Mouse (Mus musculus): ENCODE data around the gene Enox1.
"Not testable (repeated sequence)": the region's sequence is repeated elsewhere in the genome, so short reads cannot be mapped to it uniquely, and the experiment has no call there.

The Enox1 gene

DNA sequence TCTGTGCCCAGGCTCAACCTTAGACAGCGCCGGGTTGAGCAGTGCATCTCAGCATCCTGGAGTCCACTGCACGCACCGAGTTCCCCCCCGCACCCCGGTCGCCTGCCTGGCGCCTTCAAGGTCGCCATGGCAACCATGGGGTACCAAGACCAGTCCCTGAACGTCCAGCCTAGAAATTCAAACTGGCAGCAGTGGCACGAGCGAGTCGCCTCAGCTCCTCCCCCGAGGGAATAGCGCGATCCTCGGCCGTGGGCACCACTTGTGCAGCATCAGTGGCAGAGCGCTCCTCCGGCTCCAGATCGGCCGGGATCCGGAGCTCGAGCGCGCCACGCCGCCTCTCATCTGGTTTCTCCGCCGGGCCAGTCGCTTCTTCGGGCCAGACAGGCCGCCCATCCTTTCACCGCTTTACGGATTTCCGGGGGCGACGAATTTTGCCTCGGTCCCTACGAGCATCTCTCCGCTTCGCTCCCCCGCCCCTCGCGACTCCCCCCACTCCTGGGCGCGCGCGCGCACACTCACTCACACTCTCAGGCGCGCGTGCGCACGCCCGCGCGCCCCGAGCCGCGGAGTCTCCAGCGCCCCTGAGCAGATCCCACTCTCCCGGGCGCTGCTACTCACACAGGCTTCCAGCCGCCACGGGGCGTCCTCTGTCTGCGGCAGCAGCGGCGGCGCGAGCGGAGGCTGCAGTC, at the start of gene Enox1:
Gene Enox1, plus strand, starts transcription at position 542 of the 689 bp plus-strand sequence.
- no peak for DNase-seq (ENCODE audit: low spot score)

DNA sequence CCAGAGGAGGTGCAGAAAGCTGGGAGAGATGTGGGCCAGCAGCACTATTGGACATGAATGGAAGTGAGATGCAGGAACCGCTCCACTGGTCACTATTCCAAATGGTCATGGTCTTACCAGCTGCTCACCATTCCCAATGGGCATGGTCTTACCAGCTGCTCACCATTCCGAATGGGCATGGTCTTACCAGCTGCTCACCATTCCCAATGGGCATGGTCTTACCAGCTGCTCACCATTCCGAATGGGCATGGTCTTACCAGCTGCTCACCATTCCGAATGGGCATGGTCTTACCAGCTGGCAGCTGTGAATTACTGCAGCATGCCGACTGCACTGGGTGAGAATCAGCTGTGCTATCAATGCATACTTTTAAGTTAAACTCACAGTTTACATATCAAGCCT, 45.9 kb upstream of the Enox1 start:
- DNase-seq (ENCODE audit: low spot score), result not testable (repeated sequence)

DNA sequence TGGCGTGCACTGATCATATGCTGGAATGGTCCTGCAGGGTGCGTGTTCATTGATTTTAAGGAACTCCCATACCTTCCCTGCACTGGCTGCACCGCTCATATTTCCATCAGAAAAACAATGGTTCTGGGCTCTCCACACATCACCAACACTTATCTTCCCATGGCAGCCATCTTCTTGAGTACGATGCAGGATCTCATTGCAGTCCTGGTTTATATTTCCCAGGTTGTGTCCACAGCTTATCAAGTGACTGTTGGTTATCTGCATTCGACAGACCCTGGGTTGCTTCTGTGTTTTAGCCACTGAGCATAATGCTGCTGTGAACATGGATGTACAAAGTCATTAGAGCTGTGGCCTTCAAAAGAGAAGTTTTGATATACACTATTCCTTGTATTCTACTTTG, 26.0 kb upstream of the Enox1 start:
- DNase-seq (ENCODE audit: low spot score), result no peak

DNA sequence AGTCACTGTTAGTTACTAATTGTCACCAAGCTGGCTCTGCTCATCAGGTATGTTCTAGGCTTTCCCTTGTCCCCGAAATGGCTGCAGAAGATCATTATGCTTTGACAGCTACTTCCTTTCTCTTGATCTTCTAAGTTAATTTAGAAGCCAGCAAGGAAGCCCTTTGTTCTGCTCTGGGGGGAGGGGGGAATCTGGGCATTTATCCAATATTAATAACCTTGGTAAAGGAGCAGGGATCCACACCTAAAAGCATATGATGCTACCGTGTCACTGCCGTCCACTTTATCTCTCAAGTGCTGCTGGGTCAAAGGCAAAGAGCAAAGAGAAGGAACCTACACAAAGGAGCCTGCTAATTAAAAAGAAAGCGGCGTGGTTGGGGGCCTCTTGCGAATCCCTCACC, 19.6 kb upstream of the Enox1 start:
- no peak for DNase-seq (ENCODE audit: low spot score)

DNA sequence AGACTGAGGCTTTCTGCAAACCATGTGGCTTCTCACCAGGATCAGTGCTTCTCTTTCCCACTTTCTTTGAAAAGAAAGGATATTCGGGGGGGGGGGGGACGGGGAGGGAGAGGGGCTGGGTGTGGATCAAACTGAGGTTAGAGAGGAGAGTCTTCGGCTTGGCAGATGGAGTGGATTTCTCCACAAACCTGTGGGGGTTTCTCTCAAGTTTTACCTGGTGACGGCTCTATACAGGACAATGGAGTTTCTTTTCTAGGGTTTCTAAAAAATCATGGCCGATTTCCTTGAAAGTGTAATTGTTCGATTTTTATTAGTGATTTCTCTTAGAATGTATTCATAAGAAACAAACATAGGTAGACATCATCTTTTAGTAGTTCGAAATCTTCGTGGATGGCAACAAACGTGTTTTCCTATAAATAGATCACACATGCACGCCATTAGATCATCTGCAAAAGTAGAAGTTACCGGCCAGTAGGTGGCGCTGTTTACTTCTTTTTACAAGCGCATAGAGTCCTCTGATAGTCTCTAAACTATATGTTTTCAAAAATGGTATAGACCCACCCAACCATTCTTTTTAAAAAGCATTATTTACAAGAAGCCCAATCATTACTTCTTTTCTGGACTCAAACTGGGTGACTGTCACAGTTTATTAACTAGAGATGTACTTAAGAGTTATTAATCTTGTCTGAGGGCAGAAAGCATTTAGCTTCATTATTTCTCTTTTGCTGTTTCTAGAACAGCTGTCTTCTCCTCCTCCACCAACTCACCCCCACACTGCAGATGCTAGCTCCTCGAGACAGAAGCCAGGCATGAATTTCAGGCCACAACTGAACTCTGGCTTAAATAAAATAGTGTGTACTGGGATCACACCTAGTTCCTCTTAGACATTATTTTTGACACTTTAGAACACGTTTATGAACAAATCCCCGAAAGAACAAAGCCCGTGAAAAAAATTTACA, 15.0 kb upstream of the Enox1 start:
- peak; percentile 76 for DNase-seq (ENCODE audit: low spot score)

DNA sequence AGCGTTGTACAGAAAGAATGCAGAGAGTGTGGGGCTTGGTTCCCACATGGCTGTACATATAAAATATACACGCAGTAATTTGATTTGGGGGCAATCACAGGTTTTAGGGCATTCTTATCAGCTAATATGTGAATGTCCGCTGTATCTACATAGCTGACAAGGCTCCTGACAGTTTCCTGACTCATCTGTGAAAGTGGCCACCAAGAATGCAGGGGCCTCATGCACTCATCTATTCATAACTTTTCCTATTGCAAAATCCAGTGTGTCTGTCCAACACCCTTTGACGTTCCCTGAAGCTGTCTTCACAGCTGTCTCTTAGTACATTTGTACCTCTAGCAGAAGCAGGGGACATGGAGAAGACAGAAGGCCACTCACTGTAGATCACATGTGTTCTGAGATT, 11.5 kb upstream of the Enox1 start:
- DNase-seq (ENCODE audit: low spot score), result no peak

DNA sequence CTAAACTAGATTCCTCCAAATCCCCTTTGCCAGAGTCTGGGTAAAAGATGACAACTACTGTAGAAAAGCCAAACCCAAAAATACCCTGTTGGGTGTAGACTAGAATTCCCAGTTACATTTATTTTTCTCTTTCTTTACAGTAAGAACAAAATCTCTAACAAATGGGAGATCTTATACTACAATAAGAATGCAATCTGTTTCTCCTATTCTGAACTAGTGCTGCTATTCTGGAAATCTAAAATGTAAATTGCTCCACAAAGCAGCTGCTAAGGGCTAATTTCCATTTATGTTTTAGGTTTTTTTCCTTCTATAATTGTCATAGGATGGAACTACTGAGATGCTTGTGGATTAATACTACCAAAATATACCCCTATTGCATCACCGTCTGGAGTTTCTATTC, 8.9 kb upstream of the Enox1 start:
- DNase-seq (ENCODE audit: low spot score), result no peak

DNA sequence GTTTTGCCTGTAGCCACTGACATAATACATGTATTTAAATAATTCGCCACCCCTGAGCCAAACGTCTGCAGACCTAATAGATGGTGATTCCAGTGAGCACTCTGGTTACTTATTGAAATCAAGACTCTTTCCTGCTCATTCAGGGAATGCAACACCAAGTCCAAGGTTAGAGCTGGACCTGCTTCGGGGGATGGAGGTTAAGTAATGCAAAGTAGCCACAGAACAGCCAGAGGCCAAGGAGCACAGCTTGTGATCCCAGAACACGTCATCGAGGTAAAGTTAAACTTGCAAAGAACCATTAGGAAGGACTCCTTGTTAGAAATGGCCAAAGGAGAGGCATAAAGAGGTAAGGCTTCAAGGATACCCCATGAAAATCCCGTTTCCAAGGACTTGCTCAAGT, 6.0 kb upstream of the Enox1 start:
- no peak for DNase-seq (ENCODE audit: low spot score)

DNA sequence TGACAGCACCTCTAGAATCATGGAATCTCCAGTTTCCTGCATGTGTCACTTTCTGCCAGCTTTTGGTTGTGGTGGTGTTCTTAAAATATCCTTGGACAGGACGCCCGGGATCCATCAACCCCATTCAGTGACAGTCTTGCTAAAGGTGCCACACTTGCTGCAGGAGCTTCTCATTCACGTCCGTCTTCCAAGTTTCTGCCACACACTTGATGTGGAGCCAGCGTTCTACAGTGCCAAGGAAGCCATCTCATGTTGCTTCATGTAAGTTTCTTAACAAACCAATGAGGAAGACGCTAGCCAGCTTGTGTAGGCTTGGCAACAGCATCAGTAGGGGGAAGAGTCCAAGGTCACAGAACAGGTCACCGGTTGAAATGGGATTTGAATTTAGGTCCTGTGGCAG, 5.1 kb upstream of the Enox1 start:
- no peak for DNase-seq (ENCODE audit: low spot score)

DNA sequence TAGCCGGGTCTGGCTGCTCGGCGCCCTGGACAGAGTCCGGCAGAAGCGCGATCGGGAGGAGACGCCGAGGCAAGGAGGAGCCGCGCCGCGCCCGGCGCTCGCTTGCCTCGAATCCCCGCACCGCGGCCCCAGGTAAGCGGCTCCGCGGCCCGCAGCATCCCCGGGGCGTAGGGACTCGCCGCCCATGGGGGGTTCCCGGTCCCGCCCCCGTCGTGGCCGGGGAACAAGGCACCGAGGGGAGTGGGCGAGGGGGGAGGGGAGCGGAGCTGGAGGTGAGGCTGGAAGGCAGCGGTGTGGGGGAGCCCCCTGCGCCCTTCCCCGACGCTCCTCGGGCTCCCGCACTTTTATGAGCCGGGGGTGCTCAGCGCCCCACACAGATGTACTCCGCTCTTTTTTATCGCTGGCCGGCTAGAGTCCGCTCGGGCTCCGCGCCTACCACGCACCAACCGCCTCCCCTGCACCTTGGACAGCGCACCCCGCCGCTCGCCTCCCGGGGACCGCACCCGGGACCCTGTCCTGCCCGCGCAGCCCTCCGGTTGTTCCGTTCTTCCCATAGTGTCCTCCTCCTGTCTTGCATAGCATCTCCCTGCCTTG, 445 bp downstream of the Enox1 start:
- DNase-seq (ENCODE audit: low spot score), result no peak

DNA sequence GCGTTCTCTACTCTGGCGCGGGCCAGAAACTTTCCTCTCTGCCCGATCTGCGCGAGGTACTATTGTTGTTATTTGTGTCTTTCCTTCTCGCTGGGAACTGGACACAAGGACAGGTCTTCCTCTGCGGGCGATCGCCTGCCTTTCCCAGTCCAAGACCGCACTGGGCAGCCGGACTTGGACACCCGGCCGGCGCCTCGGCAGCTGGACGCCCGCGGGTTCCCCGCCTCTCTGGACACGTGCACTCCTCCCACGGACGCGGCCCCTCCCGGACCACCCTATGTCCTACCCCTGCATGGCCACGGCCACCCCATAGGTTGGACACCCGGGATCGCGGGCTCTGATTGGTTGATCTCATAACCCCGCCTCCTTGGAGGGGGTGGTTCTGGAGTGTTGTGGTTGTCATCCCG, 945 bp downstream of the Enox1 start:
- DNase-seq (ENCODE audit: low spot score), result no peak

DNA sequence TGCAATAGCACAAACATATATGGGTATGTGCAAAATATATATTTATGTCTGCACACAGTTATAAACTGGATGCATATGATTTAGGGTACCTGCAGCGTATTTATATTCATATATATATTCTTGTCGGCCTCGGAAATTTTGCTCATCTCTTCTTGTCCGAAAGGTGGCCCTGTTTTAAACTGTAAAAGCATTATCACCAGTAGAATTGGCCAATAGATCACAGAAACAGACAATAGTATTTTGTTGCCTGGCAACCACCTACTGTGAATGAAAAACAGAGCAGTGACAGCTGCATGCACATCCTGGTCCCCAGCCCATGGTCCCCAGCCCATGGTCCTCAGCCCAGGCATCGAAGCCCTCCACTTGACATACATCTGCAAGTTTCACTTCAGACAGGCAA, 2.8 kb downstream of the Enox1 start:
- DNase-seq (ENCODE audit: low spot score), result no peak

DNA sequence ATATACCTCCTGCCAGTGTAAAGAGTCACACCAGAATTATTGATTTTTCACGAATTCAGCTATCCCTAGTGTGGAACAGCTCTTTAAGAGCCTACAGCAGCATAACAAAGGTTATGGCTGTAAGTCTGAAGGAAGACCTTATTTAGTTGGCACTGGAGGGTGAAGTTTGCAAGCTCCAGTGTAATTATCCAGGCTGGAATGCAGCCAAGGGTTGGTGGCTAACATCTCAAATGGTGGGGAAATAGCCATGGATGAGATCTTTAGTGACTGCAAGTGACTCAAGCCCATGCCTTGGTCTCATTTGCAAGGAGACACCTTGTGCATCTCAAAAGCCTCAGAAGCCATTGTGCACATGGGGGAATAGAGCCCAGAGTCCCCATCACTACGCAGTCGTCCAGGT, 5.9 kb downstream of the Enox1 start:
- no peak for DNase-seq (ENCODE audit: low spot score)

DNA sequence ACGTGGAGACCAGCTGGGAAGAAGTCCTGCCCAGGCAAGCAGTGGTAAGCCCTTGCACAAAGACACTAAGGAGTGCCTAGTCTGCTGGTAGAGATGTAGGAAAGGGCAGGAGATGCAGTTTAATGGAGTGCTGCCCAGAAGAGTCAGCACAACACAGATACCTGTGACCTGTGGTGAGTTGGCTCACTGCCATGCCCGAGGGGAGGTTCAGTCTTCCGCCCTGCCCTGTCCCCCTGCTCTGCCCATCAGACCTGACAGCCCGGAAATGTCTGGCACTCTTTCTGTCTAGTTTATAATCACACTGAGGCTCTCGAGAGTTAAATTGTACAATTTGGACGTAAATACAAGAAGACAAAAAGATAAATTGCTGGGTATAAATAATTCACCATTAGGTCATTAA, 7.8 kb downstream of the Enox1 start:
- no peak for DNase-seq (ENCODE audit: low spot score)

DNA sequence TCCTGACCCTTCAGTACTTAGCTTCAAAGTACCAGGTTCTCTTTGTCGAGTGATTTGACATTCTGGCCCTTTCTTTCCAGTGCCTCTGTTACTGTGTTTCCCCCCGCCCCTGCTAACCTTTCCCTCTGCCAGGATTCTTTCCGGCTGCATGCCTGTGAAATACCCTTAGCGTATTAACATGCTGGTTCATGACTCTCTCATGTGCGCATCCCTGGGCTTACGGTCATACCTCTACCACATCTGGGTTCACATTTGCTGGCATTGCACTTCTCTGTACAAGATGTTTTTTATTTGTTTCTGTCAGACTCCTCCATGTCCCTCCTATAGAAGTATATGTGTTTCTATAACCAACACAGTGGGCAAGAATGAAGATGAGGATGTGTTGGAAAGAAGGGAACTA, 11.6 kb downstream of the Enox1 start:
- no peak for DNase-seq (ENCODE audit: low spot score)

DNA sequence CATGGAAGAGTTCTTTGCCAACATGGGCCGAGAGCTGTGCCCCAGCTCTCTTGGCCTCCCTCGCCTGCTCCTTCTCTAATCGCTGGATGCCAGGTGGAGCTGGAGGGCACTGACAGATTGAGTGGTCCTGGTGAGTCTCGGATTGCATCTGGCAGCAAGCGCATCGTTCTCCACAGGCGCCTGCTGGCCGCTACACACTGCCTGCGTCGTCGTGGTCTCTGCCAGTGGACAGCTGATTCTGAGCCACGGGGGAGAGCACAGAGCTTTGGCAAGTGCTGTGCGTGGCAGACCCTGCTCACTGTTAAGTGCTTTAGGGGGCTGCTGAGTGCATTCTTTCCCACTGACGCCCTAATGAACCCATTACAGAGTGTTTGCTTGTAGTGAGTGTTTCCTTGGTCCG, 17.9 kb downstream of the Enox1 start:
- no peak for DNase-seq (ENCODE audit: low spot score)

DNA sequence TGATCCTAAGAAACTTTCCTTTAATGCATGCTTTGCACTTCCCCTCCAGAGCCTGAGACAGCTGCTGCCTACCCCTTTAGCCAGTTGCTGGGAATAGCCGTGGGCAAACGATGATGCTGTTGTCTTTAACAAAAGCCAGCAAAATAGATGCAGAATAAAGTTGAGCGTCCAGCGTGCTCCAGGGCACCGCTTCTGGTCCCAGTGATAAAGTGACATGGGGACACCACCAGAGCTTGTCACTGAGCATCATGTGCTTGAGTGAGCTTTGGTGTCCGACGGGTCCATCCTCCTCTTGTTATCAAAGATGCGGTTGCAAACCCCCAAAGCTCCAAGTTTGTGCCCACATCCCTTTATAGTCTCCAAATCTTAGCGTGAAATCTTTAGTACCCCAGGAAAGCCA, 18.4 kb downstream of the Enox1 start:
- DNase-seq (ENCODE audit: low spot score), result no peak

DNA sequence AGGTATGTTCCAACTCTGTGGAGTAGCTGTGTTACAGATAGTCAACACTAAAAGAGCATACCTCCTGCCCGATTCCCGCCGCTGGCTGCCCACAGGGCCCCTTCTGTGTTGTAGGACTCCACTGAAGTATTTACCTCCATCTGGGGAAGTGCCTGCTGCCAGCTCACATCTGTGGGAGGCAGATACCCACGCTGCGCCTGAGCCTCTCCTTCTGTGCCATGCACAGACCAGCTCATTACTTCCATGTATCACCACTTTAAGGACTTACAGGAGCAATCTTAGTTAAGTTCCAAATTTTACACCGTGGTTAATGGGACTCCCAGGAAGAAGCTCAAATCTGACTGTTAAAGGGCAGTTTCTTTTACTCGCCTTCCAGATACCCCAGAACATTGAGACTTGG, 23.7 kb downstream of the Enox1 start:
- DNase-seq (ENCODE audit: low spot score), result no peak

DNA sequence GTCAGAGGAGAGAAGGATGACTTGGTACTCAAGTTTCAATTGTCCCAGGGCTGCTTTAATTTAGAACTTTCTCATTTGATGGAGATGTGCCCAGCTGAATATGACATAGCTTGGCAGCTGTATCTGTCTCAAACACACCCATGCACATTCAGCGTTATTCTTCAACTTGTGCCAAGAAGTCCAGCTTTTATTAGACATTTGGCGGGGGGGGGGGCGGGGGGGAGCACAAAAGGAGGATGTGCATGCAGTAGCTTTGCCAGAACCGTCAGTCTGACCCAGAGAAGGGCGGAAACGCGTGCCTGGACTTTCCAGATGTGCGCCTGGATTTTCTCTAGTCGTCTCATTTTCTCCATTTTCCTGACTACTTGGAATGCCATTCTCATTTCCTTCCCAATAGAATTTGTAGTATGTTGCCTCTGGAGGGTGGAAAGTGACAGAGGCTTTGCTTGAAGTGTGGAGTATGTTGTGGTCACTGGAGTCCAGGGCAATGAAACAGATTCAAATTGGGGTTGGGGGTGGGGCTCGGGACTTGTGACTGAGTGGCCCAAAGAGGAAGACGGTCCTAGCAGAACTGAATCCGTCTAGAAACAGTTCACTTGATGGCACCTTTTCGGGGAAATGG, 24.3 kb downstream of the Enox1 start:
- no peak for DNase-seq (ENCODE audit: low spot score)

DNA sequence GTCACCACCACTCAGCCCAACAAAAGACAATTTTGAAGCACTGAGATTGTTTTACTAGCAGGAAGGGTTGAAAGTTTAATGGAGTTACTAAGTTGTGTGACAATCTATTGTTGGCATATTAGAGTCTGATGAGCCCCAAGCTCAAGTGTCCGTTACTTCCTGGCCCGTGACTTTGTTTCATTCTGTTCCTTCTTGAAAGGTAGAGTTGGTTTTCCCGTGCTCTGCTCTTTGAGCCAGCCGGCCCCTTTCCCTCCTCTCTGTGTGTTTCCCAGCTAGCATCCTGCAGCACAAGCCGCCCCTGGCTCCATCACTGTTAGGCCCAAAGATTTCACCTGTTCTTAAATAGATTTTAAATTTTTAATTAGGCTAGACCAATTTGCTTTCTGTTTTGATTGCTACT, 26.9 kb downstream of the Enox1 start:
- DNase-seq (ENCODE audit: low spot score), result no peak

DNA sequence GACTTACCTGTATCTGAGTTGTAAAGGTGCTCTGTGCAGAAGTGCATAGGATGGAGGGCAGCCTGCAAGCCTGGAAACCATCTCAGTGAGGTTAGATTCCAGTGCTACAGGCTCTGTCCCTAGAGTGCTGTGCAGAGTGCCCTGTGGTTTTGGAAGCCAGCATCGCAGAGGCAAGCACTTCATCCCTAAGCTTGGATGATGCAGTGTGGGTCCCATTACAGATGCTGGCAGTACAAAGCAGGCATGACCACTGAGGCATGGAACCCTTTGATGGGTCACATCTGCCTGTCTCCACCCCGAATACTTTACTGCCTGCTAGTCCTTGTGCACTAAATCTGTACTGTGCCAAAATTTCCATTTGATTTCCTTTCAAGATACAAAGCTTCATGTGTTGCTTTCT, 33.6 kb downstream of the Enox1 start:
- DNase-seq (ENCODE audit: low spot score), result no peak

DNA sequence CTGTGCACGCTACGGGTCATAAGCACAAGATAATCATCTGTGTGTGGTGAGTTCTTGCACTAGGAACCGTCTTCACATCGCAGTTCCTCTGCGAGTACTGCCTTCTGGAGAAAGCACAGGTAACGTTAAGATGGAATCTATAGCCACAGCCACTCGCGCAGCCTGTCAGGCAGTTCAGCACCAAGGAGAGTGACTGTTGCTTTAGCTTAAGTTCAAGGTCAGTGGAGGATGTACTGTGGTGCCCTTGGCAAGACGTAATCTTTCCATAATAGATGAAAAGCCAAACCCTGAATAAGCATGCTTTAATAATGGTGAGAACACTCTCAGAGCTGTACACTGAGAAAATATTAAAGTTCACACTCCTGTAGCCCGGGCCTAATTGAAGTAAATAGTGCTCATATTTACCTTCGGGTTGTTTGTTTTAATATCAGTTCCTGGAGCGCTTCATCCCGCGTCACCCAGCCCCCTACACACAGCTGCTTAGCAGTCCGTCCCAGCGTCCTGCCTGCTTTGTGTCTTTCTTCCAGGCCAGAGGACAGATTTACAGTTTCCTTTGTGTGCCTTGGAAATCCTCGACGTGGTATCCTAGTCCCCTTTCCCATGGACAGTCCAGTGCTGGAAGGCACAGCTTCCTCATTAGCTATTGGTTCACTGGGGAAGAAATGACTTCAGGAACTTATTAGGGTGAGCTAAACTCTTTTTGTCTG, 38.9 kb downstream of the Enox1 start:
- DNase-seq (ENCODE audit: low spot score), result no peak
